Mouse (Mus musculus): ENCODE measurements around the gene Irs2. TPM values are rescaled to one million over a fixed set of nuclear protein-coding genes. Genes with fewer than 3 reads are reported as not detected.

Irs2 gene
- total RNA-seq (2014; fragmentation: Nextera tagmentation) (3.5 and 5.3 TPM in 2 replicates), total RNA-seq (2017) (2.3 and 2.7 TPM in 2 replicates)

DNA sequence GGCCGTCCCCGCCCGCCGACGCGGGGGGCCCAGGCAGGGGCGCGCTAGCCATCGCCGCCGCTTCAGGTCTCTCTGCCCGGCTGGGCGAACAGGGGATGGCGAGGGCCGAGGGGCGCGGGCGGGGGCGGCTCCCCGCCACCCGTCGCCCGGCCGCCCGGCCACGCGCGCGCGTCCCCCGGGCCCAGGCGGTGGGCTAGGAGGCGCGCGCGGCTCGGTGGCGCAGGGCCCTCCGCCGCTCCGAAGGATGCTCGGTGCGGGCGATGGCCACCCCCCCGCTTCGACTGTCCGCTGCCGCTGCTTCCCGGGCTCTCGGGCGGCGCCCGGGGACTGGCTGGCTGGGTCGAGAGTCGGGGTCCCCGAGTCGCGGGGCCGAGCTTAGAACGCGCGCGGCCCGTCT lies at the start of gene Irs2:
Gene Irs2 (minus strand): TSS at position 80 of the 397 bp plus-strand sequence.
- no peak for ATAC-seq (replicated peaks; ENCODE audit: poor library complexity, severe bottlenecking)

DNA sequence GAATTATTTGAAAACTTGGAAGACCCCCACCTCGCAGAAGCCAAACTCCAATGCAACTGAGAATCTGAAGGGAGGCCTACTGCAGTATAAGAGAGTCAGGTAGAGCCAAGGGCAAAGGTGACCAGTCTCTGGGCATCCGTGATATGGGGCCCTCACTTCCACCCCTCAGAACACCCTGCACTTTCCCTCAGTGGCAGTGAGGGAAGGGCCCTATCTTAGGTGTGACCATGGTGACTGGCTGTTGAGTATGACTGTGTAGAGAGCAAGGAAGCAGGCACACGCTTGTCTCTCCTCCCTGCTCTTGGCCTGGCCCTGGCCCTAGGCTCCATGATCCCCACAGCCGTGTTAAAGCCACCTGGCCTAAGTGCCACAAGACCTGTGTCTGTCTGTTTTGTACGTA lies 48.4 kb upstream of the Irs2 start:
- ATAC-seq (replicated peaks; ENCODE audit: poor library complexity, severe bottlenecking), result no peak

DNA sequence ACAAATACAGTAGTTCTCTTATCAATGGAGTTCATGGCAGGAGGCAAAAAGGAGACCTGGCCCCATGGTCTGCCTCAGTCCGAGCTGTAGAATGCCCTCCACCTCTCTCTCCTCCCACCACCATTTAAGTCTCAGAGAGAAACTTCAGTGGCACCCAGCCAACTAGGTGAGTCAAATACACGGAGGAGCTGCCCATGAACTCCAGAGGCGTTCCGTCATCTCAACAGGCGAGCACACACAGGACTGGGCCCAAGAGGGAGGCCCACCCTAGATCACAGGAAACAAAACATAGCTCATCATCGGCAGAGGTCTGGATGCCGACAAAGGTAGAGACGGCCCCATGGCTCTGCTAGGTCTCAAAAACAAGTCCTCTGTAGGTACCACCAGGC lies 47.9 kb upstream of the Irs2 start:
- ATAC-seq (replicated peaks; ENCODE audit: poor library complexity, severe bottlenecking), result no peak

- ATAC-seq (replicated peaks; ENCODE audit: poor library complexity, severe bottlenecking), result no peak
Observed at GRCm38 (mm10) chr8:11055557-11056174, 47.4 kb upstream of the Irs2 start.

DNA sequence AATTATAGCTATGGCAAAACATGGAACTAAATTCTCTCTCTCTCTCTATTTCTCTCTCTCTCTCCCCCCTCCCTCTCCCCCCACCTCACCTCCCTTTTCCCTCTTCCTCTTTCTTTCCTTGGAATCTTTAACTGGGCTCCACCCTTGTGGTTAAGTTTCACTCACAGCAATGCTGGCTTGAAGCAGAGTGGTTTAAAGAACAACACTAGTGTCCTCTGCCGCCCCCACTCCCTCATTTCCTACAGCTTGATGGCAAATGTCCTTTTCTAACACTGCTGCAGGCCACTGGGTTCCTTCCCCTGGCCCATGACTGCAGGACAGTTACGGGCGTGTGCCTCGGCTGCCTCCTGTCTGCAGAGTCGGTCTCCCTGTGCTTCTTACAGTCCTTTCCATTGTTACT lies 41.6 kb upstream of the Irs2 start:
- ATAC-seq (replicated peaks; ENCODE audit: poor library complexity, severe bottlenecking), result peak; percentile 56

DNA sequence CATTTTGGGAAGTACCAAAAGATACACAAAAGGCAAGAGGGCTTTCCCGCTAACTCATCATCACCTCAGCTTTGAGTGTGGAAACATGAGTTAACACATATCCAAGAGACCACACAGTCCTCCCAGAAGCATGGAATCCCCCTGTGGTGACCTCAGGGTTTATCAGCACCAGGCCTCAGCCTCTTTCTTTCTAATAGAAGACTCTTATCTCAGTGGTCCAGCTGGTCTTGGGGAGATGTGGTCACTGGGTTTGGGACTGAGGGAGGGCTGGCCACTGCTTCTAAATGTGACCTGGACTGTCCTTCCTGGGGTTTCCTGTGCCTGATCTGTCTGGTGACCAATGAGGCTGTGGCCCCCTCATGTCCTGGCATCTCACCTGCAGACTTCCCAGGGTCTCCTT lies 39.6 kb upstream of the Irs2 start:
- ATAC-seq (replicated peaks; ENCODE audit: poor library complexity, severe bottlenecking), result no peak; the same call in 1 of the 2 replicates

GRCm38 (mm10) chr8:11044660-11045059 lies 36.4 kb upstream of the Irs2 start:
- ATAC-seq (replicated peaks; ENCODE audit: poor library complexity, severe bottlenecking), result no peak

GRCm38 (mm10) chr8:11043591-11043990 lies 35.3 kb upstream of the Irs2 start:
- no peak for ATAC-seq (replicated peaks; ENCODE audit: poor library complexity, severe bottlenecking)

DNA sequence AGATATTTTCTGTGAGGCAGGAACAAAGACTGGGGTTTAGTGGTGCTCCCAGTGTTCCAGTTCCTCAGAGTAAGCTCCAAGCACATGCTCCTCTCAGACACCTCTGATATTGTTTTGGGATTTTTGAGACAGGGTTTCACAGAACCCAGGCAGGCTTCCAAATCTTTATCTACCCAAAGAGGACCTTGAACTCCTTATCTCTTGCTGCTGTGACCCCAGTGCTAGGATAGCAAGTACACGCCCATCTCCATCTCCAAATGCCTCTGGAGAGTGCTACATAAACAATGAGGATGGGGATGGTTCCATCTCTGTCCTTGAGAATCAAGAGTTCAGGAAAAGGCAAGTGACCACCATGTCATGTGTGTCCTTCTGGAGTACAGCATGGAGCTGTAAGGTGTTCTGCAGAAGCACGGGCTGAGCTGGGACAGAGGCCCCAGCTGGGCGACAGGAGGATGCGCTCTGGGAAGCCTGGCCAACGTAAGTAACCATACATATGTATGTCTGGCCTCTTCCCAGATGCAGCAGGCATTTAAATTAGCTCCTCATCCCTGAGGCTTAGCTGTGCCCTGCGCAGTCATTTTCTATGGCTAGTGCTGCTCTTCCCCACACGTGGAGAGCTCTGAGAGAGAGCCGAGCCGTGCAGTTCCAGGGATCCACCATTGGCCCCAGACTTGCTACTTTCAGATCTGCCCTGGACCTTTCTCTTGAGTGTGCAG lies 34.8 kb upstream of the Irs2 start:
- no peak for ATAC-seq (replicated peaks; ENCODE audit: poor library complexity, severe bottlenecking)

DNA sequence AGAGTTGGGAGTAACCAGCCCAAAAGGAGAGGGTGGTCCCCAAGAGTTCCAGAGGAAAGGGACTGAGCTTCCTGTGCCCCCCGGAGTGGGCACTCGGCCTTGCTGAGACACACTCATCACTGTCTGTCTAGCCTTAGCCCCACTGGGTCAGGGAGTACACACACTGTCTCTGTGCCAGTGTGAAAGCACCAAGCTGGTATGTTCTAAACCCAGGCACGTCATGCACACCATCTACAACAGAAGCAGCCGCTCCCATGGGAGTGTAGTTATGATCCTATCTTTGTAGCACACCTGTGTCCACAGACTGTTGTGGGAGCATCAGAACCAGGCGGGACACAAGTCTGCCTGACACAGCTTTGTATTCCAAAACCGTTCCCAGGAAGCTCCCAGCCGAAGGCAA lies 31.8 kb upstream of the Irs2 start:
- ATAC-seq (replicated peaks; ENCODE audit: poor library complexity, severe bottlenecking), result no peak

DNA sequence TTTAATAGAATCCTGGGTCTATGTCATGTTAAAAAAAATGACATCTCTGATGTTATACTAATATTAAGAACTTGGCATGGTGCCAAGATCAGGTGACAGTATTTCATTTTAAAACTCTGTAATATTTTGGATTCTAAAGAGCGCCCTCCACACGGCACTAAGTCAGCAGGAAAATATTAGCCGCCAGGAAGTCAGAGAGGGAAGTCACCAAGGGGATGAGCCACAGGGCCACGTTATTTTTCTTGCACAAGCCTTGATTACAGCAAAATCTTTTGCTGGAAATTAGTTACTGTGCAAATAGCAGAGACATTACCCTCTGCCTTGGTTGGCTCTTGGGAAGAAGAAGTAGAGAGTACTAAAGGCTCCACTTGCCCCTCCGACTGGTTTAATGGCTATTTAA lies 30.5 kb upstream of the Irs2 start:
- peak; percentile 80 for ATAC-seq (replicated peaks; ENCODE audit: poor library complexity, severe bottlenecking)

GRCm38 (mm10) chr8:11038367-11038766 lies 30.1 kb upstream of the Irs2 start:
- peak; percentile 78 for ATAC-seq (replicated peaks; ENCODE audit: poor library complexity, severe bottlenecking)

GRCm38 (mm10) chr8:11036790-11037189 lies 28.5 kb upstream of the Irs2 start:
- ATAC-seq (replicated peaks; ENCODE audit: poor library complexity, severe bottlenecking), result no peak

DNA sequence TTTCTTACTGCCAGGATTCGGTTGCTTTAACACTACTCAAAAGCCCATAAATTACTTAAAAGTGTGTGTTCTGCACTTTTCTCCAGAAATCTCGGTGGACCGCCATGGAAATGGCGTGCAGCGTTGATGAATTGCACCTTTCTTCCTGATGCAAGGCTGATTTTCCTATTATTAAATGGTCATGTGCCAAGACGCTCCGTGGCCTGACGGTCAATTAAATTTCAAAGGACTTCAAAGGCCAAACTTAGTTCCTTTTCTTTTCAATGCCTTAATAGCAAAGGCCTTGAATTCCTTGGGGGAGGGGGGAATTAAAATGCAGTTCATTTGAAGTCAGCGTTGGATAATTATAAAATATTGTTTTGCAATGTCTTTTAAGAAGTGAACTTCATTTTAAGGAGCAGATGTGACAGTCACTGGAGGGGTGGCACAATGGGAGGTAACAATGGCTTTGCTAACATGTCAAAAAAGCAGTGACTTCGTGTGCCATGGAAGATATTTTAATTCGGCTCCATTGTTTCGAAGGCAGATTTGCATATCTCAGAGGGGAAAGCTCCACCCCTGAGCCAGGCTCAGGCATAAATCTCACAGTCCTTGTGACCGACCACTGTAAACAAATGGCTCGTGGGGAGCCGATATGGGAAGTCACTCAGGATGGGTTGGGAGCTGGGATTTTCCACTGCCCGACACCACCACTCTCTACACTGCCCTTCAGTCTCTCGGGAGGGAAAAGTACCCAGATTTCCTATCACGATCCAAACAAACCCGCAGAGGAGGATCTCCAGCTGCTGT lies 27.6 kb upstream of the Irs2 start:
- ATAC-seq (replicated peaks; ENCODE audit: poor library complexity, severe bottlenecking), result no peak

DNA sequence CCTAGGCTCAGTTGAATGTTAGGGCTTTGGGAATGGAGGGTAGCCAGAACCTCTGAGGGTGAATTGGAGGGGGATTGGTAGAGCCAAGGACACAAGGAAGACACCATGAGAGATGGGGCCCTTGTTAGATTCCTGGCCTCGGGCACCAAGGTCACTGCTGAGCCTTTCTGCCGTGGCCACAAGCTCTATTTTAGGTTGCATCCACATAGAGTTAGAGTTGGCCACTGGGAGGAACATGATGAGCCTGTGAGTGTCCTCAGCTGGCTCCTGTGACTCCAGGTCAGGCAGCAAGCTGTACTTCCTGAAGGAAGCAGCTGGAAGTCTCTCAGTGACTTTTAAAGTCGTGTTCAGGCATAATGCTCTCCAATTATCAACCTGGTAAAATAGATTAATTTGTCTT lies 16.6 kb upstream of the Irs2 start:
- no peak for ATAC-seq (replicated peaks; ENCODE audit: poor library complexity, severe bottlenecking)

- ATAC-seq (replicated peaks; ENCODE audit: poor library complexity, severe bottlenecking), result peak; percentile 52
Observed at GRCm38 (mm10) chr8:11020949-11021572, 12.8 kb upstream of the Irs2 start.

- peak; percentile 61 for ATAC-seq (replicated peaks; ENCODE audit: poor library complexity, severe bottlenecking)
Observed at GRCm38 (mm10) chr8:11015622-11016021, 7.4 kb upstream of the Irs2 start.

GRCm38 (mm10) chr8:11013258-11013657 lies 5.0 kb upstream of the Irs2 start:
- ATAC-seq (replicated peaks; ENCODE audit: poor library complexity, severe bottlenecking), result no peak

DNA sequence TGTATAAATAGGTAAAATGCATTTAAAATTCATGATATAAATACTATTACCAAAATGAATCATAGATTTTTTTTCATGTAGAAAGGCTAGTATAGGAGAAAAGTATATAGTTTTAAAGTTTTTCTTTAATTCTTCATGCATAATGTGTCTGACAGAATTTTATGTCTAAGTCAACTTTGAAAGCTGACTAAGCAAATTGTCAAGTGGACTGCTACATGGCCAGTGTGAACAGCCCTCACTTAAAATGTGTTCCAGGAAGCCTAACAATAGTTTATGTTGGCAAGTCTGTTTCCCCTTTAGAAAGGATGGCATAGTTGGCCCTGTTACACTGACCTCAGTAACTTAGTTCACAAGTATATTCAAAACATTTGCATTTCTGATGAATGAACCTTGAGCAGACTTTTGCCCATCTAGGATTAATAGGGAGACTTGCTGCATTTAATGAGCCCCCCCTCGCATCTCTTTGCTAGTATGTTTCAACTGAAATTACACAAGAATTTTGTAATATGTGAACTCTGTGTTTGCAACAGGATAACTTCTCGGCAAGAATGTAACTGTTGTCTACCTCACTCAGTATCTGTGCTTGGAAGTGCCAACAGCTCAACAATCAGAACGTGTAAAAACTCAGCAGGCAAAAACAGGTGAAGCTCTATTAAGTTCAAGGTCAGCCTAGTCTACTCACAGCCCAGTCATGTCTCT lies 3.7 kb upstream of the Irs2 start:
- no peak for ATAC-seq (replicated peaks; ENCODE audit: poor library complexity, severe bottlenecking)

GRCm38 (mm10) chr8:11010913-11011605 lies 2.8 kb upstream of the Irs2 start:
- no peak for ATAC-seq (replicated peaks; ENCODE audit: poor library complexity, severe bottlenecking)

Data from granulocyte monocyte progenitor cell, adult 5-6 weeks (primary cell).